Mouse (Mus musculus): ENCODE results near the gene Rimkla. TPM values are rescaled to one million over a fixed set of nuclear protein-coding genes. Genes with fewer than 3 reads are reported as not detected.

Rimkla gene
- total RNA-seq, 2 experiments from 2014 or later: 0.59 to 1.2 TPM

GRCm38 (mm10) chr4:119421921-119422293 is 70.5 kb downstream of the Rimkla start:
- peak; percentile 25 to 55 for DNase-seq (ENCODE audit: low spot score in 2 of 2)

GRCm38 (mm10) chr4:119421191-119421590 is 71.2 kb downstream of the Rimkla start:
- no peak for DNase-seq (ENCODE audit: low spot score in 2 of 2)

GRCm38 (mm10) chr4:119417894-119418293 is 74.5 kb downstream of the Rimkla start:
- no peak for DNase-seq (ENCODE audit: low spot score in 2 of 2)

GRCm38 (mm10) chr4:119417270-119417669 is 75.2 kb downstream of the Rimkla start:
- no peak for DNase-seq (ENCODE audit: low spot score in 2 of 2)

Other genes starting within 250 kb of the Rimkla start
- gene Cldn19, start 237.2 kb downstream of the Rimkla start, total RNA-seq (2021): 10 to 100 TPM; 15.4 to 19.0 TPM
- gene Ybx1, start 198.0 kb downstream of the Rimkla start, total RNA-seq (2021): 100 to 1,000 TPM; 605 to 611 TPM
- gene Ppih, start 172.1 kb downstream of the Rimkla start, total RNA-seq (2021): 10 to 100 TPM; 18.0 to 21.9 TPM
- gene Ccdc30, start 77.1 kb downstream of the Rimkla start, total RNA-seq (2021): under 1 TPM; 0.44 to 0.61 TPM
- gene Ppcs, start 70.2 kb downstream of the Rimkla start, total RNA-seq (2021): 1 to 10 TPM; 5.7 to 6.0 TPM
- not detected for gene Zmynd12, start 69.8 kb downstream of the Rimkla start, total RNA-seq (2021)
- gene Foxj3, start 44.4 kb upstream of the Rimkla start, total RNA-seq (2021): 10 to 100 TPM; 45.3 to 52.9 TPM
- gene Frg2f1, start 46.9 kb upstream of the Rimkla start, total RNA-seq (2021): 10 to 100 TPM in 1 of 2 experiments, 1 to 10 TPM in 1; 9.4 to 10.5 TPM
- gene Guca2a, start 145.1 kb upstream of the Rimkla start, total RNA-seq (2021): not detected
- gene Guca2b, start 166.3 kb upstream of the Rimkla start, total RNA-seq (2021): not detected
- 1 to 10 TPM; 5.5 to 5.7 TPM for gene Hivep3, start 241.2 kb upstream of the Rimkla start, total RNA-seq (2021)